Mouse (Mus musculus): Measurements from ENCODE around the gene Cluap1.
"Not testable (repeated sequence)": the region's sequence is repeated elsewhere in the genome, so short reads cannot be mapped to it uniquely, and the experiment has no call there.

The Cluap1 gene

GRCm38 (mm10) chr16:3951141-3951540 lies 42.5 kb downstream of the Cluap1 start:
- no peak for DNase-seq

GRCm38 (mm10) chr16:3956369-3956768 lies 47.8 kb downstream of the Cluap1 start:
- DNase-seq: peak; percentile 95

GRCm38 (mm10) chr16:3959261-3959660 lies 50.7 kb downstream of the Cluap1 start:
- no peak for DNase-seq

GRCm38 (mm10) chr16:3964990-3965389 lies 56.4 kb downstream of the Cluap1 start:
- no peak for DNase-seq

GRCm38 (mm10) chr16:3965534-3965933 lies 56.9 kb downstream of the Cluap1 start:
- no peak for DNase-seq

GRCm38 (mm10) chr16:3974456-3974855 lies 65.9 kb downstream of the Cluap1 start:
- not testable (repeated sequence) for DNase-seq

- peak; percentile 82 for DNase-seq
Measured at GRCm38 (mm10) chr16:3975658-3976057, 67.1 kb downstream of the Cluap1 start.

GRCm38 (mm10) chr16:3976251-3976671 lies 67.7 kb downstream of the Cluap1 start, which contains the start of gene Nlrc3:
Gene Nlrc3, minus strand, starts transcription at chr16:3976632.
- DNase-seq: peak; percentile 91

- DNase-seq: no peak
Measured at GRCm38 (mm10) chr16:3976712-3977111, 68.1 kb downstream of the Cluap1 start.

- DNase-seq: no peak
Measured at GRCm38 (mm10) chr16:3982173-3982572, 73.6 kb downstream of the Cluap1 start.

GRCm38 (mm10) chr16:3983146-3983700 lies 74.6 kb downstream of the Cluap1 start:
- DNase-seq: peak; percentile 91

GRCm38 (mm10) chr16:3988410-3988809 lies 79.8 kb downstream of the Cluap1 start:
- no peak for DNase-seq

All from heart, adult 11 months (tissue).